Mouse (Mus musculus) bone marrow, adult 2 months (tissue): Measurements from ENCODE around the gene Nav2.

Experiments used
- CTCF ChIP-seq: fragments of 200-500 bp; IDR thresholded peaks from 2 replicates; pipeline ENCODE4 v1.5.1; 2011; ENCODE audit warnings: low read length, control low read depth; ENCODE audit not compliant: control insufficient read depth, insufficient read depth
- POLR2A ChIP-seq: fragments of 200-500 bp; IDR thresholded peaks from 2 replicates; pipeline ENCODE4 v1.6.1; 2011; ENCODE audit warnings: low read depth, mild to moderate bottlenecking, control low read depth, low read length, borderline replicate concordance; ENCODE audit not compliant: control insufficient read depth

DNA sequence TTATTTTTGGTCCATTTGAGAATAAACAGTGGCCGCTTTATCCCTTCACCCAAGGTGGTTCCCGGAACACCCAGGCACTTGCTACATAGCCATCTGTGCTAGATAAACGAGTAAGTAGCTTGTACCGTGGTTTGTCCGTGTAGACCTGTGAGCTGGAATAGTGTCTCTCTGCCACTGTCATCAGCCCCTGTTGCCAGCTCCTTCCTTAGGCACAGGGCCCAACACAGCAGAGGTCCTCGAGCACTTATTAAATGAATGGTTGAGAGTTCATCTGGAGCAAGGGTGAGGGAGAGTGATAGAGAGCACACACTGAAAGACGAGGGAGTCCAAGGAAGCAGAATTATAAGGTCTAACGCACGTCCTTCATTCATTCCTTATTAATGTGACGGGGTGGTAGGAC lies 106.0 kb downstream of the Nav2 start:
- TF ChIP-seq POLR2A, result no peak
- no peak for TF ChIP-seq CTCF
